7 mouse cellular contexts compared by ENCODE assay signal in genomic region chr2:118111116-118111487, GRCm38 (mm10). TPM values are rescaled to one million over a fixed set of nuclear protein-coding genes. Genes with fewer than 3 reads are reported as not detected.
DNase-seq lines count a peak whose midpoint lies in the region; ATAC-seq and TF ChIP-seq lines count a peak whose summit lies in the region.

No protein-coding gene starts in this region.

- peak overlapping the region; percentile 32 for H3K27ac ChIP-seq in bone marrow, adult 2 months (ENCODE audit: control insufficient read depth, insufficient read depth, low read depth, low read length, poor library complexity)
- peak overlapping the region; percentile 74 for H3K27ac ChIP-seq in embryonic facial prominence, embryonic 14.5 days (replicated peaks; ENCODE audit: low read depth, low read length)
- H3K27ac ChIP-seq in limb, embryonic 14.5 days (replicated peaks; ENCODE audit: low read depth, low read length) = peak overlapping the region; percentile 77
- no peak overlapping the region for H3K27ac ChIP-seq in midbrain, embryonic 16.5 days (ENCODE audit: low read length)
- H3K27ac ChIP-seq in spleen, adult 2 months (ENCODE audit: insufficient read depth, low read length) = no peak overlapping the region

- H3K36me3 ChIP-seq in embryonic facial prominence, embryonic 14.5 days (ENCODE audit: control insufficient read depth, insufficient read depth, low read length) = peaks cover 18% of the 10 kb centered on the region
- H3K36me3 ChIP-seq in limb, embryonic 14.5 days (ENCODE audit: control insufficient read depth, insufficient read depth, low read length) = peaks cover 24% of the 10 kb centered on the region
- H3K36me3 ChIP-seq in midbrain, embryonic 16.5 days (ENCODE audit: control insufficient read depth, insufficient read depth, low read length) = no peaks in the 10 kb centered on the region
- no peaks in the 10 kb centered on the region for H3K36me3 ChIP-seq in spleen, adult 2 months (ENCODE audit: control insufficient read depth, insufficient read depth, low read length)

- H3K4me2 ChIP-seq in embryonic facial prominence, embryonic 14.5 days (ENCODE audit: low read depth, low read length) = peak overlapping the region; percentile 81
- peak overlapping the region; percentile 91 for H3K4me2 ChIP-seq in limb, embryonic 14.5 days (replicated peaks; ENCODE audit: low read depth, low read length, severe bottlenecking)
- peak overlapping the region; percentile 93 for H3K4me2 ChIP-seq in midbrain, embryonic 16.5 days (ENCODE audit: low read length)

- H3K9ac ChIP-seq in embryonic facial prominence, embryonic 14.5 days (ENCODE audit: low read depth, low read length) = peak overlapping the region; percentile 75
- peak overlapping the region; percentile 63 for H3K9ac ChIP-seq in limb, embryonic 14.5 days (ENCODE audit: low read depth, low read length, severe bottlenecking)
- peak overlapping the region; percentile 63 for H3K9ac ChIP-seq in midbrain, embryonic 16.5 days (ENCODE audit: low read depth, low read length)

- H3K9me3 ChIP-seq in embryonic facial prominence, embryonic 14.5 days (ENCODE audit: control insufficient read depth, low read length) = no peaks in the 10 kb centered on the region
- H3K9me3 ChIP-seq in limb, embryonic 14.5 days (ENCODE audit: control insufficient read depth, low read length) = no peaks in the 10 kb centered on the region
- no peaks in the 10 kb centered on the region for H3K9me3 ChIP-seq in midbrain, embryonic 16.5 days (replicated peaks; ENCODE audit: control insufficient read depth, low read length, poor library complexity, severe bottlenecking)

- H3K4me3 ChIP-seq in bone marrow, adult 2 months (replicated peaks; ENCODE audit: control insufficient read depth, low read depth, low read length) = peak overlapping the region; percentile 50
- H3K4me3 ChIP-seq in embryonic facial prominence, embryonic 14.5 days (ENCODE audit: low read depth, low read length) = peak overlapping the region; percentile 59
- peak overlapping the region; percentile 69 for H3K4me3 ChIP-seq in limb, embryonic 14.5 days (replicated peaks; ENCODE audit: low read length)
- peak overlapping the region; percentile 50 for H3K4me3 ChIP-seq in midbrain, embryonic 16.5 days (ENCODE audit: low read depth, low read length)
- peak overlapping the region; percentile 39 for H3K4me3 ChIP-seq in spleen, adult 2 months (ENCODE audit: extremely low read depth, insufficient read depth, insufficient read length)

- WGBS in bone marrow, adult 2 months = 2% methylated on average over 16 of the region's 16 CpGs
- 2% methylated on average over 16 of the region's 16 CpGs for WGBS in embryonic facial prominence, embryonic 14.5 days
- WGBS in limb, embryonic 14.5 days = under 1% methylated on average over 16 of the region's 16 CpGs
- 0% methylated on average over 16 of the region's 16 CpGs for WGBS in midbrain, embryonic 16.5 days
- 2% methylated on average over 16 of the region's 16 CpGs for WGBS in spleen, adult 2 months

- H3K27me3 ChIP-seq in embryonic facial prominence, embryonic 14.5 days (replicated peaks; ENCODE audit: control insufficient read depth, insufficient read depth, low read length) = no peaks in the 10 kb centered on the region
- no peaks in the 10 kb centered on the region for H3K27me3 ChIP-seq in limb, embryonic 14.5 days (ENCODE audit: control insufficient read depth, insufficient read depth, low read length)
- peaks cover 6% of the 10 kb centered on the region for H3K27me3 ChIP-seq in midbrain, embryonic 16.5 days (ENCODE audit: control insufficient read depth, insufficient read depth, low read depth, low read length)
- 0 out of 2 replicates have a peak, but pooled peaks cover 3% of the 10 kb centered on the region for H3K27me3 ChIP-seq in spleen, adult 2 months (ENCODE audit: control insufficient read depth, insufficient read depth, low read length)

- H3K4me1 ChIP-seq in bone marrow, adult 2 months (ENCODE audit: control insufficient read depth, insufficient read depth, low read length) = peaks cover 1% of the 10 kb centered on the region; the same call in 1 of the 2 replicates
- H3K4me1 ChIP-seq in embryonic facial prominence, embryonic 14.5 days (ENCODE audit: control insufficient read depth, insufficient read depth, low read length) = peaks cover 21% of the 10 kb centered on the region
- H3K4me1 ChIP-seq in limb, embryonic 14.5 days (ENCODE audit: control insufficient read depth, insufficient read depth, low read length) = peaks cover 20% of the 10 kb centered on the region
- H3K4me1 ChIP-seq in midbrain, embryonic 16.5 days (ENCODE audit: control insufficient read depth, insufficient read depth, low read length) = peaks cover 19% of the 10 kb centered on the region; the same call in 1 of the 2 replicates
- H3K4me1 ChIP-seq in spleen, adult 2 months (ENCODE audit: control insufficient read depth, insufficient read depth, insufficient read length) = peaks cover 2% of the 10 kb centered on the region; the same call in 1 of the 2 replicates

- ATAC-seq in embryonic facial prominence, embryonic 14.5 days (ENCODE audit: low read depth) = peak; percentile 82
- peak; percentile 61 for ATAC-seq in limb, embryonic 14.5 days (ENCODE audit: low FRiP score, low read depth)
- peak; percentile 85 for ATAC-seq in midbrain, embryonic 16.5 days

- peak; percentile 35; the same call in 1 of the 2 replicates for TF ChIP-seq CTCF in bone marrow, adult 2 months (IDR thresholded peaks at IDR 0.05; ENCODE audit: control insufficient read depth, insufficient read depth, low read length)
- TF ChIP-seq CTCF in spleen, adult 2 months (IDR thresholded peaks at IDR 0.05; ENCODE audit: extremely low read depth, insufficient read depth, insufficient read length, insufficient replicate concordance) = peak; percentile 45; the same call in 1 of the 2 replicates

- TF ChIP-seq POLR2A in bone marrow, adult 2 months (IDR thresholded peaks at IDR 0.05; ENCODE audit: borderline replicate concordance, control insufficient read depth, low read depth, low read length) = no peak
- TF ChIP-seq POLR2A in limb, embryonic 14.5 days (IDR thresholded peaks at IDR 0.05; ENCODE audit: borderline replicate concordance, extremely low read depth, insufficient read depth, insufficient read length) = no peak
- no peak for TF ChIP-seq POLR2A in spleen, adult 2 months (IDR thresholded peaks at IDR 0.05; ENCODE audit: low read depth, low read length)

- peak; percentile 93 for DNase-seq in embryonic facial prominence, embryonic 14.5 days (ENCODE audit: low spot score)
- DNase-seq in heart, adult 8-10 months (ENCODE audit: low spot score) = peak; percentile 90
- DNase-seq in kidney, adult 9 months = peak; percentile 91
- DNase-seq in limb, embryonic 14.5 days (ENCODE audit: low spot score) = peak; percentile 93
- peak; percentile 27 to 64 for DNase-seq in spleen, adult 2 months (ENCODE audit: low read depth in 1 of 2, low spot score in 2 of 2)

RNA-seq across cellular contexts. Expression of gene Thbs1, which starts 0.6 kb away (rescaled TPM):
- polyA plus RNA-seq in bone marrow, adult 2 months (2011; ENCODE audit: insufficient read depth, insufficient read length, low replicate concordance, missing spikeins) = 30.3 and 66.1 TPM in 2 replicates
- polyA plus RNA-seq in embryonic facial prominence, embryonic 14.5 days (2014; fragmentation: Nextera tagmentation; extraction: Ambion mirVana) = 77.4 and 86.4 TPM in 2 replicates
- total RNA-seq in heart, adult 8-10 months (2022) = 10 to 100 TPM in 2 of 4 experiments, 1 to 10 TPM in 2; 8.2 to 44.4 (median 9.2) TPM
- 86.2 and 103 TPM in 2 replicates for polyA plus RNA-seq in limb, embryonic 14.5 days (2012; rRNA removed)
- polyA plus RNA-seq in limb, embryonic 14.5 days (2014; fragmentation: Nextera tagmentation; extraction: Ambion mirVana) = 99.4 and 108 TPM in 2 replicates
- 4.8 and 5.8 TPM in 2 replicates for polyA plus RNA-seq in midbrain, embryonic 16.5 days (2015; fragmentation: Nextera tagmentation; extraction: Ambion mirVana)
- polyA plus RNA-seq in spleen, adult 2 months (2012; rRNA removed) = 11.7 and 12.1 TPM in 2 replicates

Comparison
In these comparisons a context has a peak if more than half of its experiments do, and no peak if none do; other contexts are left out.
1. H3K27ac ChIP-seq: peak in bone marrow, adult 2 months (single experiment), embryonic facial prominence, embryonic 14.5 days (single experiment) and limb, embryonic 14.5 days (single experiment); none in midbrain, embryonic 16.5 days (single experiment) and spleen, adult 2 months (single experiment).
2. Peak in every context shown above with its lines, with median percentiles within 50 percentile points of each other: H3K4me3 ChIP-seq, ATAC-seq, DNase-seq, H3K4me2 ChIP-seq and H3K9ac ChIP-seq.